In the genomic region with DNA sequence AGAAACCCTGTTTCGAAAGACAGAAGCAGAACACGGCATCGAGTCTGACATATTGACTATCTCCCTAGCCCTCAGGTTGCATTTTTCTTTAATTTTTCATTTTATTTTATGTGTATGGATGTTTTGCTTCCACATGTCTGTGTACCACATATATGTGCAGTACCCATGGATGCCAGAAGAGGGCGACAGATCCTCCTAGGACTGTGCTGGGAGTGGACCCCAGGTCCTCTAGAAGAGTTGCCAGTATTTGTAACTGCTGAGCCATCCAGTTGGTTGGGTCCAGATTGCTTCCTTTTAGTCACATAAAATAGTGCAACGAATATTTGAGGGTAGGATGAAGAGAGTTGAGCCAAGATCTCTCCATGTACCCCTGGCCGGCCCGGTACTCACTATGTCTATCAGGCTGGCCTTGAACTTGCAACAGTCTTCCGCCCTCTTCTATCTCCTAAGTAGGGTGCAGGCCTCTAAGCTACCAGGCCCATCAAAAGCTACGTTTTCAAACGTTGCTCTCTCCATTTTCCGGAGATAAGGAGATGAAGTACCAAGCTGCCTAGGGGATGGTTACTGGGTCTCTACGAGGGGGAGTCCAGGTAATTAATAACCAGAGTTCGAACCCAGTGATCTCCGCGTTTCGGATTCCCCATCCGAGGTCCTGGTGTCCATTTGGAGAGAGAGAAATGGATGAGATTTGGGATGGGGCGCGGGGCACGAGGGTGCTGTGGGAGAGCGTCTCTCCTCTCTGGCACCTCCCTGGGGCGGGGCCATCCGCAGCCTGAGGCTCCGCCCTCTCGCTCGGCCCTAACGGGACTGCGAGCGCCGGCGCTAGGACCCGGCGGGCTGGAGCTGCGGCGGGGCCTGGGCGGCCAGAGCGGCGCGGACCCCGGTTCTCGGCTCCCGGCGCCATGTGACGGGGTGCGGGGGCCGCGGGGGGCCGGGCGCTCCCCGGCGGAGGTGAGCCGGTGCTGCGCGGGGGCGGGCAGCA, we compare ENCODE assay signal across 8 mouse cellular contexts. TPM values are rescaled to one million over a fixed set of nuclear protein-coding genes. Genes with fewer than 3 reads are reported as not detected.
A peak's percentile ranks its signal among the peaks of the same experiment; 100 is the strongest.
DNase-seq lines count a peak whose midpoint lies in the region; ATAC-seq and TF ChIP-seq lines count a peak whose summit lies in the region.

No protein-coding gene starts in this region.

- peak; percentile 91 for DNase-seq in 3T3-L1 (ENCODE audit: low read depth, low spot score)
- peak; percentile 92 for DNase-seq in adrenal gland, adult 2 months
- peak; percentile 95 for DNase-seq in embryo, embryonic 11 days
- DNase-seq in limb, embryonic 14.5 days (ENCODE audit: low spot score), result peak; percentile 79
- DNase-seq in spleen, postnatal 4 days (ENCODE audit: low spot score in 2 of 2), result peak; percentile 89 to 92

- H3K27ac ChIP-seq in intestine, postnatal 0 days (ENCODE audit: low read depth, low read length), result peak overlapping the region; percentile 28; the same call in 1 of the 2 replicates
- peak overlapping the region; percentile 35; the same call in 1 of the 2 replicates for H3K27ac ChIP-seq in limb, embryonic 14.5 days (replicated peaks; ENCODE audit: low read depth, low read length)
- peak overlapping the region; percentile 27; the same call in 1 of the 2 replicates for H3K27ac ChIP-seq in midbrain, embryonic 15.5 days

- peak; percentile 40 for ATAC-seq in granulocyte monocyte progenitor cell, adult 5-6 weeks (replicated peaks; ENCODE audit: poor library complexity, severe bottlenecking)
- peak; percentile 50 for ATAC-seq in intestine, postnatal 0 days
- peak; percentile 87 for ATAC-seq in limb, embryonic 14.5 days (ENCODE audit: low FRiP score, low read depth)
- ATAC-seq in midbrain, embryonic 15.5 days (replicated peaks), result peak; percentile 86

- peak; percentile 75 for TF ChIP-seq CTCF in intestine, postnatal 0 days (IDR thresholded peaks at IDR 0.05; ENCODE audit: low read depth)

- peaks cover 7% of the 10 kb centered on the region; the same call in 1 of the 2 replicates for H3K27me3 ChIP-seq in intestine, postnatal 0 days (replicated peaks; ENCODE audit: control insufficient read depth, insufficient read depth, low read length)
- no peaks in the 10 kb centered on the region for H3K27me3 ChIP-seq in limb, embryonic 14.5 days (ENCODE audit: control insufficient read depth, insufficient read depth, low read length)
- H3K27me3 ChIP-seq in midbrain, embryonic 15.5 days (replicated peaks), result no peaks in the 10 kb centered on the region

- peak overlapping the region; percentile 65 for H3K4me3 ChIP-seq in intestine, postnatal 0 days (ENCODE audit: low read depth, low read length)
- H3K4me3 ChIP-seq in limb, embryonic 14.5 days (replicated peaks; ENCODE audit: low read length), result peak overlapping the region; percentile 82
- H3K4me3 ChIP-seq in midbrain, embryonic 15.5 days, result peak overlapping the region; percentile 71

- H3K36me3 ChIP-seq in intestine, postnatal 0 days (ENCODE audit: control insufficient read depth, insufficient read depth), result no peaks in the 10 kb centered on the region
- no peaks in the 10 kb centered on the region for H3K36me3 ChIP-seq in limb, embryonic 14.5 days (ENCODE audit: control insufficient read depth, insufficient read depth, low read length)
- H3K36me3 ChIP-seq in midbrain, embryonic 15.5 days (replicated peaks), result no peaks in the 10 kb centered on the region

- peaks cover 6% of the 10 kb centered on the region; the same call in 1 of the 2 replicates for H3K4me1 ChIP-seq in intestine, postnatal 0 days (replicated peaks; ENCODE audit: control insufficient read depth, insufficient read depth, low read length)
- H3K4me1 ChIP-seq in limb, embryonic 14.5 days (ENCODE audit: control insufficient read depth, insufficient read depth, low read length), result peaks cover 26% of the 10 kb centered on the region
- peaks cover 32% of the 10 kb centered on the region for H3K4me1 ChIP-seq in midbrain, embryonic 15.5 days

- H3K9me3 ChIP-seq in intestine, postnatal 0 days (ENCODE audit: control insufficient read depth), result no peaks in the 10 kb centered on the region
- H3K9me3 ChIP-seq in limb, embryonic 14.5 days (ENCODE audit: control insufficient read depth, low read length), result no peaks in the 10 kb centered on the region
- no peaks in the 10 kb centered on the region for H3K9me3 ChIP-seq in midbrain, embryonic 15.5 days

- peak overlapping the region; percentile 59 for H3K9ac ChIP-seq in intestine, postnatal 0 days (ENCODE audit: low read depth, low read length)
- peak overlapping the region; percentile 85 for H3K9ac ChIP-seq in limb, embryonic 14.5 days (ENCODE audit: low read depth, low read length, severe bottlenecking)
- peak overlapping the region; percentile 81 for H3K9ac ChIP-seq in midbrain, embryonic 15.5 days

- 14% methylated on average over 53 of the region's 55 CpGs for WGBS in intestine, postnatal 0 days
- WGBS in limb, embryonic 14.5 days, result 22% methylated on average over 28 of the region's 55 CpGs
- 11% methylated on average over 55 of the region's 55 CpGs for WGBS in midbrain, embryonic 15.5 days

- H3K4me2 ChIP-seq in intestine, postnatal 0 days (replicated peaks; ENCODE audit: low read depth), result peak overlapping the region; percentile 90
- H3K4me2 ChIP-seq in limb, embryonic 14.5 days (replicated peaks; ENCODE audit: low read depth, low read length, severe bottlenecking), result peak overlapping the region; percentile 79
- H3K4me2 ChIP-seq in midbrain, embryonic 15.5 days, result peak overlapping the region; percentile 90

- no peak for TF ChIP-seq POLR2A in limb, embryonic 14.5 days (IDR thresholded peaks at IDR 0.05; ENCODE audit: borderline replicate concordance, extremely low read depth, insufficient read depth, insufficient read length)

RNA-seq across cellular contexts. Expression of a gene that starts 6.9 kb away (rescaled TPM):
- total RNA-seq in adrenal gland, adult 2 months (2021), result 10 to 100 TPM; 55.2 to 55.6 TPM
- 115 and 122 TPM in 2 replicates for polyA plus RNA-seq in adrenal gland, adult 2 months (2012; rRNA removed)
- total RNA-seq in granulocyte monocyte progenitor cell, adult 5-6 weeks (2014; fragmentation: Nextera tagmentation), result 16.2 and 19.0 TPM in 2 replicates
- 11.3 and 14.2 TPM in 2 replicates for total RNA-seq in granulocyte monocyte progenitor cell, adult 5-6 weeks (2017)
- polyA plus RNA-seq in intestine, postnatal 0 days (2015; fragmentation: Nextera tagmentation; extraction: Ambion mirVana), result 8.3 and 9.1 TPM in 2 replicates
- 39.2 and 52.9 TPM in 2 replicates for polyA plus RNA-seq in limb, embryonic 14.5 days (2012; rRNA removed)
- 10.7 and 11.7 TPM in 2 replicates for polyA plus RNA-seq in limb, embryonic 14.5 days (2014; fragmentation: Nextera tagmentation; extraction: Ambion mirVana)
- polyA plus RNA-seq in midbrain, embryonic 15.5 days (2015; fragmentation: Nextera tagmentation; extraction: Ambion mirVana), result 24.2 and 26.9 TPM in 2 replicates

RNA-seq across cellular contexts. Expression of a gene that starts 15.1 kb away (rescaled TPM):
- 10 to 100 TPM; 40.6 to 59.0 TPM for total RNA-seq in adrenal gland, adult 2 months (2021)
- polyA plus RNA-seq in adrenal gland, adult 2 months (2012; rRNA removed), result 66.6 and 67.7 TPM in 2 replicates
- 3.4 TPM in 1 of 2 replicates, not detected in the other for total RNA-seq in granulocyte monocyte progenitor cell, adult 5-6 weeks (2014; fragmentation: Nextera tagmentation)
- 0.78 and 3.3 TPM in 2 replicates for total RNA-seq in granulocyte monocyte progenitor cell, adult 5-6 weeks (2017)
- 10.5 and 12.1 TPM in 2 replicates for polyA plus RNA-seq in intestine, postnatal 0 days (2015; fragmentation: Nextera tagmentation; extraction: Ambion mirVana)
- polyA plus RNA-seq in limb, embryonic 14.5 days (2012; rRNA removed), result 25.5 and 26.7 TPM in 2 replicates
- 44.1 and 56.2 TPM in 2 replicates for polyA plus RNA-seq in limb, embryonic 14.5 days (2014; fragmentation: Nextera tagmentation; extraction: Ambion mirVana)
- 97.6 and 101 TPM in 2 replicates for polyA plus RNA-seq in midbrain, embryonic 15.5 days (2015; fragmentation: Nextera tagmentation; extraction: Ambion mirVana)

RNA-seq across cellular contexts. Expression of a gene that starts 19.6 kb away (rescaled TPM):
- total RNA-seq in adrenal gland, adult 2 months (2021), result 10 to 100 TPM in 1 of 2 experiments, 1 to 10 TPM in 1; 5.6 to 14.5 TPM
- polyA plus RNA-seq in adrenal gland, adult 2 months (2012; rRNA removed), result 15.4 and 18.5 TPM in 2 replicates
- 37.5 and 51.7 TPM in 2 replicates for total RNA-seq in granulocyte monocyte progenitor cell, adult 5-6 weeks (2014; fragmentation: Nextera tagmentation)
- 26.0 and 31.9 TPM in 2 replicates for total RNA-seq in granulocyte monocyte progenitor cell, adult 5-6 weeks (2017)
- 5.7 and 6.6 TPM in 2 replicates for polyA plus RNA-seq in intestine, postnatal 0 days (2015; fragmentation: Nextera tagmentation; extraction: Ambion mirVana)
- polyA plus RNA-seq in limb, embryonic 14.5 days (2012; rRNA removed), result 31.8 and 44.9 TPM in 2 replicates
- 33.3 and 33.9 TPM in 2 replicates for polyA plus RNA-seq in limb, embryonic 14.5 days (2014; fragmentation: Nextera tagmentation; extraction: Ambion mirVana)
- polyA plus RNA-seq in midbrain, embryonic 15.5 days (2015; fragmentation: Nextera tagmentation; extraction: Ambion mirVana), result 33.3 and 36.5 TPM in 2 replicates

RNA-seq across cellular contexts. Expression of a gene that starts 31.0 kb away (rescaled TPM):
- not detected for total RNA-seq in adrenal gland, adult 2 months (2021)
- polyA plus RNA-seq in adrenal gland, adult 2 months (2012; rRNA removed), result not detected in 2 replicates
- not detected in 2 replicates for total RNA-seq in granulocyte monocyte progenitor cell, adult 5-6 weeks (2014; fragmentation: Nextera tagmentation)
- not detected in 2 replicates for total RNA-seq in granulocyte monocyte progenitor cell, adult 5-6 weeks (2017)
- 0.14 TPM in 1 of 2 replicates, not detected in the other for polyA plus RNA-seq in intestine, postnatal 0 days (2015; fragmentation: Nextera tagmentation; extraction: Ambion mirVana)
- polyA plus RNA-seq in limb, embryonic 14.5 days (2012; rRNA removed), result 0.09 TPM in 1 of 2 replicates, not detected in the other
- 0.17 TPM in 1 of 2 replicates, not detected in the other for polyA plus RNA-seq in limb, embryonic 14.5 days (2014; fragmentation: Nextera tagmentation; extraction: Ambion mirVana)
- 0.60 and 0.86 TPM in 2 replicates for polyA plus RNA-seq in midbrain, embryonic 15.5 days (2015; fragmentation: Nextera tagmentation; extraction: Ambion mirVana)

RNA-seq across cellular contexts. Expression of a gene that starts 31.9 kb away (rescaled TPM):
- total RNA-seq in adrenal gland, adult 2 months (2021), result under 1 TPM in 1 of 2 experiments, not detected in 1; 0.29 TPM
- 0.10 TPM in 1 of 2 replicates, not detected in the other for polyA plus RNA-seq in adrenal gland, adult 2 months (2012; rRNA removed)
- total RNA-seq in granulocyte monocyte progenitor cell, adult 5-6 weeks (2014; fragmentation: Nextera tagmentation), result 1.8 TPM in 1 of 2 replicates, not detected in the other
- not detected in 2 replicates for total RNA-seq in granulocyte monocyte progenitor cell, adult 5-6 weeks (2017)
- not detected in 2 replicates for polyA plus RNA-seq in intestine, postnatal 0 days (2015; fragmentation: Nextera tagmentation; extraction: Ambion mirVana)
- polyA plus RNA-seq in limb, embryonic 14.5 days (2012; rRNA removed), result 1.9 and 3.1 TPM in 2 replicates
- polyA plus RNA-seq in limb, embryonic 14.5 days (2014; fragmentation: Nextera tagmentation; extraction: Ambion mirVana), result 0.43 and 1.3 TPM in 2 replicates
- 11.3 and 11.8 TPM in 2 replicates for polyA plus RNA-seq in midbrain, embryonic 15.5 days (2015; fragmentation: Nextera tagmentation; extraction: Ambion mirVana)

Comparison
In these comparisons a context has a peak if more than half of its experiments do, and no peak if none do; other contexts are left out.
1. Peak in every context shown above with its lines: DNase-seq, ATAC-seq, H3K4me3 ChIP-seq and H3K27ac ChIP-seq.